Mouse (Mus musculus) liver (tissue): Measurements from ENCODE around the gene Neil3.
"Not testable (repeated sequence)": the region's sequence is repeated elsewhere in the genome, so short reads cannot be mapped to it uniquely, and the experiment has no call there.

Experiments
- DNase-seq: peaks from one replicate; pipeline ENCODE4 v3.0.0-alpha.2; 2020; ENCODE audit warnings: mixed read lengths

Neil3 gene

DNA sequence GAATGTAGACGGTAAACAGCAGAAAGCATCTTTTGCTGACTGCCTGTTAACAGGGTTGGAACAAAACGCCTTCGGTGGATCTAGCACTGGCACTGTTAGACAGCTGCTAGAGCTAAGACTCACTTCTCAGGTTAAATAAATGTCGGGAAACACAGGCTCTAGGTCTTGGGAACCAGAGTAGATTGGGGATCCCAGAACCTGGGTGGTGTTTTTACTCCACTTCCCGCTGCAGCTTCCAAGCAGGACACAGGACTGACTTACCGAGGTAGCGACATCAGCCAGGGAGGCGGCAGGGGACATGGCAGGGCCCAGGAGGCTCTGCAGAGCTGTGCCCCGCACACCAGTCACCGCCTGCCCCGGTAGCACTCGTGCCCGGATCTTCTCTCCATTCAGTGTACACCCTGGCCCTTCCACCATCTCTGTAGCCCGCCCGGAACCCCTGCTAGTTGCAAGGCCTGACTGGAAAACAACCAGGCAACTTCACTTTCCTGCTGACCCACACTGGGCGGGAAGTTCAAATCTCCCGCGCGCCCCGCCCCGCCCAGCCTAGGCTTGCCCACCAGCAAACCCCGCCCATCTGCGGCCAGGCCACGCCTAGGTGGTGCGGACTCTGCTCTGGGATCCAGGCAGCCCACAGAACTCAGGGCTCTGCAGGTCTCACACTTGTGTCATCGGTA, at the start of gene Neil3:
TSS of gene Neil3 (minus strand) at position 571 of the 677 bp plus-strand sequence.
- DNase-seq, result peak; percentile 97

DNA sequence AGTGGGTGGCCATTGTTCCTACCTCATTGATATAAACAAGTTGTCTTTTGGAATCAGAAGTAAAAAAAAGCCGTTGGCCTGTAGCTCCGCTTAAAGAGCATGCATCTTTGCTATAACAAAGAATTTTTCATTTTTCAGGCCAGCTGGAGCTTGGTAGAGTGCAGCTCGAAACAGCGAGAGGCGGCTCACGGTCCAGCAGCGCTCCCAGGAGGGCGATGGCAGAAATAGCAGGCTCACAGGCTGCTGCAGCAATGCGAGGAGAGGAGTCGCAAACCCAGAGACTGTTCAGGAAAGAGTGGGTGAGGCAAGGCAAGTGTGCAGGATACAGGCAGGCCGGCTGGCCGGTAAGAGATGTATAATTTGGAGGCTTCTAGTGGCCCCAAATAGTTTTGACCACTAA, 42.0 kb upstream of the Neil3 start:
- DNase-seq, result peak; percentile 37

DNA sequence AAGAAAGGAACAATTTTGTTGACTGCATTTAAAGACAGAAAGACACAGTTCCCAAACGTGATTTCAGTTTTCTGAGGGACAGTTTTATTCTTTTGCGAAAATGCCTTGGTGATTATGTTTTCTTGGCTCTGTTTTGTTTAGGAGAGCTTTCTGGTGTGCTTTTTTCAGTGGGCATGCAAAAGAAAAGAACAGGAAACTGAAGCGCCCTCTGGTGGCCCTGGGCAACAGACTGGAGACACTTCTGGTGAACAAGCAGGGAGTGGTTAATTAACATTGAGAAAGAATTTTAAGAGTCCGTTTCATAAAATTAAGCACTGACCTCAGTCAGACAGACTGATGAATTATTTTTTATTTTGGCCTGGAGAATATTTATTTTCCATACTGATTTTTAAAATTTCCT, 25.1 kb upstream of the Neil3 start:
- DNase-seq, result peak; percentile 71

DNA sequence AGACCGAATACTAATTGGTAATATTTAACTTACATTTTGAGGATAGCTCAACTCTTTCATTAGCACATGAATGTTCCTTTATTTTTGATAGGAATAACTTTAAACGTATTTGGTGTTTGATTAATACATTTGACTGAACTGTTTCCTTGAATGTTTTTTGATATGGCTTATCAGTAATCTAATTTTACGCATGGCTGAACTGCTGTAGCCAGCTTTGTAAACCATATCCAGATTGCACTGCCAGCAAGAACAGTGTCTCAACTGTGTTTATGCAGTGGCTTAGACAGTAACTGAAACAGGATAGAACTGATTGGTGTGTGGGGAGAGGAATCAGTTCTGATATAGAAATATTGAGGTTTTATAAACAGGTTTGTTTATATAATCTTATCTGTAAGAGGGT, 22.6 kb upstream of the Neil3 start:
- no peak for DNase-seq

DNA sequence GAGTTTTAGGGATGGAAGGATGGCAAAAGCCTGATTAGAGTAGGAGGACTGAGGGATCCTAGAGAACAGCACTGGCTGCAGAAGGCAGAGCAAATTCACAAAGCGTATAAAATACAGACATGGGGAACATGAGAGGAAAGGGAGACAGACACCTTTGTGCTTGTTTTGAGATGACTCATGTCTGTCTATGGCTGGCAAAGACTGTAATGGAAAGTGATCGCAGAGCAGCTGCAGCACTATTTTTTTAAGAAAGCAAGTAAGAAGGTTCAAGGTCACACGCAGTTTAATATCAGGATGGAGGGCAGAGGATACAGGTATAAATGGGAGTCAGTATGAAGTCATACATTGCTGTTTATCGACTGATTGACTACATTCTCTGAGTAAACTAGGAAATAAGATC, 8.2 kb downstream of the Neil3 start:
- no peak for DNase-seq

DNA sequence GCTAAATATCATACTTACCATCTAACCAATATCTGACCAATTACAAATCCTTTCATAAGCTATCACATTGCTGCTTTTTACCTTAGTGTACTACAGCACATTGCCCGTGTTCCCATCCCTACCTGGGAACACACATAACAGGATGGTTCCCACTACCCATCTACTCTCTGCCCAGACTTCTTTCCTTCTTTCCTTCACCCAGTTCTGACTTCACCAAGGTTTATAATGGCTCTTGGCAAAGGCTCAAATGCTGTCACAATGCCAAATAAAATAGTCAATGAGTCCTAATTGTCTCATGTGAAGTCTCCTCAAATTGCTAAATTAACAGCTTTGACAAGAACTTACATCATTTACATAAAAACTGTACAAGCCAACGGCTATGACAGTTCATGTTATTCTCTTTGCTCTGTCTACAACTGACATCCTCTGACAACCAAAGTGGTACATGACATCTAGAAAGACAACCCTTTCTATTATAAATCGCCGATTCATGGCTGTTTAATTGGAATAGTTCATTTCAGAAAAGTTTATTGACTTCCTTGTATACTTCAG, 9.9 kb downstream of the Neil3 start:
- no peak for DNase-seq

DNA sequence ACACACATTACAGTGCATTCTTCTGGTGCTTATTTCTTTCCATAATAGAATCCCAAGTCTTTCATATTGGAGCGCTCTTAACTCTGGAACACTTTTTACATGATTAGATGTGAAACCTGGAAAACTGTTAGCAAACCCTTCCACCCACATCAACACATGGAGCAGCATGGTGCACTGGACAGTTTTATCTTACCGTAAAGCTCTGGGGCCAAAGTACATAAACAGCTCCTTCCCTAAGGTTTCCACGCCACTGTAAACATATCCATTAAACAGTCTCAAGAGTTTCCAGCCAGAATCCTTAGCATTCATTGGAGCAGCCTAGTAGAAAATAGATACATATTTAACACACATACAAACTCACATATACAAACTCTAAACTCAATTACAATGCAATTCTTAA, 15.4 kb downstream of the Neil3 start:
- no peak for DNase-seq

DNA sequence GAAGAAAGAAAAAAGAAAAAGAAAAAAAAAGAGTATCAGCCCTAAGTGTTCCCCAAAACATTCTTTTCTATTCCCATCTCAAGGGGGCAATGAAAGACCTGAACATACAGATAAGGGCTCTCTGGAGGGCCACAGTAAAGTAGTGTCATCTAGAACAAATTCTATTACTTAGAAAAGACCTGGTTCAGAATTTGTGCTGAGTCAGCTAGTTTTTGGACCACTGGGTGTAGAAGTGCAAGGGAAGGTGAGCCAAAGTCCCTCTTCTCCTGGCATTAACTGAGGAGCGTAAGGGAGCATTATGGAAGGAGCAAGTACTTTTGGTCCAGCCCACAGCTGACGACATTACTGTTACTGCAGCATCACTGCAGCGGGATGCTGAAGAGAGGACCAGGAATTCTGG, 19.7 kb downstream of the Neil3 start:
- DNase-seq, result no peak

DNA sequence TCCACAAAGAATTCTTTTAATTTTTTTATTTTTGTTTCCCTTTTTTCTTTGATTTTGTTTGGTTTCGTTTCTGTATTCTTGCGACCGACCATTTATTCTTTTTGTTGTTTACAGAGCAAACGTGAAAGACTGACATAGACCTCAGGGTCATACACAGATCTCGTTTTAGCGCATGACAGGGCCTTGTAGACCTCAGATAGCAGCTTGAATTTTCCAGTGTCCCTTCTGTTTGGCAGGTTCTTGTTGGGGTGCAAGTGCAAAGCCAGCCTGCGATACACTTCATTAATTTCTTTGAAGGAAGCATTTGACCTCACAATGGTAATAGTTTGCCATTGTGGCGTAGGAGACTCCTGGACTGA, 24.6 kb downstream of the Neil3 start:
- DNase-seq, result no peak

DNA sequence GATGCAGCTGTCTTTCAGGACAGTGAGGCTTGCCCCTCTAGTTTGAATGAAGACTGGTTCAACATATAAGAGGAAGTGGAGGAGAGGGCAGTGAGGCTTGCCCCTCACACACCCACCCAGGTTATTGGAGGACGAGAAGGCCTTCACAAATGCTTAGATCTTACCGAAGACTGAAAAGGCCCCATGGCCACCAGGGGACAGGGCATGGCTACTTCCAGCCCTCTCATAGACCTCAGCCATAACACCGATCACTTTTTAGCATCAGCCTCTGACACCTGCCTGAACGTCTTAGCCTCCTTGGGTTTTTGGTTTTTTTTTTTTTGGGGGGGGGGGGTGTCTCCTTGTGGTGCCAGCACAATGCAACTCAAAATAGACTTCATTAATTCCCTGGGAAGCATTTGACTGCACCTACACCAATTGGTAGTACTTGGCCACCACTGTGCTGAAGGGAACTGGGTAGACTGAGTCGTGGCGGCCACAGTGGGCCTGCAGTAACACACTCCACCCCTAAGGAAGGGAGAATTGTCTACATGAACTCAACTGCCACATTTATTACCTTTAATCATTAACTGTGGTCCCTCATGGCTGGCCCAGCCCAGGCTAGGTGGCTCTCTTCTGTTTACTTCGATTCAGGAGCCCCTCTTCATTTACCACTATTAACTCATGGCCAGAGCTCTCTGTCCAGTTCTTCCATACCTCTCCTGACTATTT, 25.1 kb downstream of the Neil3 start:
- no peak for DNase-seq

DNA sequence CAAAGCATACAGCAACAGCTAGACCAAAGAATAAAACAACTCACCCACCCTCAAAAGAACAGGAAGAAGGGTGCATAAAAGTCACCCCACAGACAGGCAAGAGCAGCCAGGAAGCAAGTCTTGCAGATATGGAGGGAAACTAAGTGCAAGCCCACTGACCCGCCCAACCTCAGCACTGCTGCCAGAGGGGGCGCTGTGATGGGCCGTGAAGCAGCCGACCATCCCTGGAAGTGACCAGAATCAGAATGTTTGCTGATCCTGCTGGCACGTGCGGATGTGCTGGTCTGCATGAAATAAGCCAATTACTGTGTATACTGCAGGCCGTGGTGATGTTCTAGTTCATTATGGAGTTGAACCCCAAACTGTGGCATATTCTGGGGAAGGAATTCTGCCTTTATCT, 26.6 kb downstream of the Neil3 start:
- DNase-seq, result no peak

DNA sequence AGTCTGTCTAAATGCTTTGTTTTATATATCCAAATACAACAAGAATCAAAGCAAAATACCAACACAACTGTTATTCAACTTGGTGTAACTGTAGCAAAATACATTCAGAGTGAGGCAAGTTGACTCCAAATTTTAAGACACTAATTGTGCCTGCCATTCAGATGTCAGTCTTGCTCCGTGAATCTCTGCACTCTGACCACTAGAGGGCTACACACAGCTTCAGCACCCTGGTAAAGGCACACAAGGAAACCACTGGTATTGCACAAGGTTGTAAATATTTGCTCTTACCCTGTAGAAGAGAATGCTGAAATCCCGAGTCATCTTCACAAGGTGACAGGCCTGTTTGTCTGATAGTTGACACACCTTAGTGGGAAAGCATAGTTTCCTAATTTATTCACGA, 31.8 kb downstream of the Neil3 start:
- DNase-seq, result peak; percentile 15

DNA sequence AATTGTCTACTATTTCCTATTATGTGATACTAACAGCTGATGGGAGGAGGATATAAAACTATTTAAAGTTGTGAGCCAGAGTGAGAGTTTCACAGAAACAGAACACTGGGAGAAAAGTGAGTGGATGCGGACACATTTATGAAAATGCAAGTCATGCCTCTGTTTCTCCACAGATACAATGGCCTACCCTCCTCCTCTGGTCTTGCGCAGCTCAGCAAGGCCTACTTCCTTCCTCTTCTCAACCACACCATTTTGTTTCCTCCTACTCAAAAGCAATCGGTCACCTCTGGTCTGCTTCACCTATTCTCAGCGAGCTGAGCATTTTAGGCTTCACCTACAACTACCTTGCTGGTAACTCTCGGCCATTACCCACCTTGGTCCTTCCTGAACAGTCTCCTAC, 34.0 kb downstream of the Neil3 start:
- no peak for DNase-seq

DNA sequence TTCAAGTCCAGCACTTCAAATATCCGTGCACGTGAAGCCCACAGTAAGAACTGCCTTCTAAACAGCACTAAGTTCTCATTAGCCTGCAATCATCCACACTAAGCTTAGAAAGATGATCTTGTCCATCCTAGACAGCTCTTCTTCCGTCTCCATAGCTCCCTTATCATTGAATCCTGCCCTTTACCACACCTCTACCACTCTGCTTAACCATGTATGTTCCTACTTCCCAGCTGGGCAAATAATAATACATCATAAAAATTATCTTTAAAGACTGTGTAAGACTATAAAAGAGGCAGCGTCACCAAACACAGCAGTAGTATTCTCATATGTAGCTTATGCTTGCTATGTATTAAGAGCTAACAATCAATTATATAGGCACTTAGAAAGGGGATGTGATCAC, 35.2 kb downstream of the Neil3 start:
- DNase-seq, result no peak

DNA sequence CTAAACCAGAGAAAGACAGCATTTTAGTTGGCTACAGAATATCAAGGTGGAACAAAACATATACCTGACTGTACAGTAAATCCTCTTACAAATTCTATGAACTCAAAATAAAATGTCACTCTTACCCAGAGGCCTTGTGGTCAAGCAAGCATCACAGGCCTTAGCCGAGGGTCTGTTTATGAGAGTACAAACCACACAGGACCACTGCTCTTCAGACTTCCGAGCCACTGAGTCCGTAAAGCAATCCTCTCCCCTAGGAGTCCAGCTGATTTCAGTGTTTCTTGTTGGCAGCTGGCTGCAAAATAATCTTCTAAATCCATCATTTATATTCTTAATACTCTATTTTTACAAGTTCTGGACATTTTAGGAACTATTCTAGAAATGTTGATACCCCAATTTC, 38.0 kb downstream of the Neil3 start:
- DNase-seq, result no peak

DNA sequence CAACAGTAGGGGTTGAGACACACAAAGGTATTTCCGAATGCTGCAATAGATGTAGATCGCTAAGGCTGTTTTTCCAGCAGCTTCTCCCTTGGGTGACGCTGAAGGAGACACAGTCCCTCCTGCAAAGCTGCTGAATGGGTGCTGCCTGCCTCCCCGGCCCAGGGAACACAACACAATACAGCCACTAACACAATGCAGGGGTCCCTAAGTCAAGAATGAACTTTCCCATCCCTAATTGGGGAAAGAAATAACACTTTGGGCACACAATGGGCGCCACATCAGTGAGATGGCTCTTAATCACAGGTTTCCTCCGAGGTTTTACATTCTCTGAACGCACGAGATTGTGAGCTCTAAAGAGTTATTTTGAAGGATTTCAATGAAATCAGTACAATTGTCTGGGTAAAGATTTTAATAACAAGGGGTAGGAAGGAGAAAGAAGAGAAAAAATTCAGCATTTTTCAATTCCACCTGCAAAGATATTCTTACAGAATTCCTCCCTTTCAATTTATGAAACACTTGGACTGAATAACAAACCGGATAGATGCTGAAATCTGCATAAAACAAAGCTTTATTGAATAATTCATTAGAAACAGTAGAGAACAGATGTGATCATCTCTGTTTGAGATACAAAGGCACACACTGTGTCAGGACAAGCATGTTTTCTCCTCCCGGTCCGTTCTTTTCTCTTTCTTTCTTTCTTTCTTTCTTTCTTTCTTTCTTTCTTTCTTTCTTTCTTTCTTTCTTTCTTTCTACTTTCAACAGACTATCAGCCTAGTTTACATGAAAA, 38.6 kb downstream of the Neil3 start:
- no peak for DNase-seq

DNA sequence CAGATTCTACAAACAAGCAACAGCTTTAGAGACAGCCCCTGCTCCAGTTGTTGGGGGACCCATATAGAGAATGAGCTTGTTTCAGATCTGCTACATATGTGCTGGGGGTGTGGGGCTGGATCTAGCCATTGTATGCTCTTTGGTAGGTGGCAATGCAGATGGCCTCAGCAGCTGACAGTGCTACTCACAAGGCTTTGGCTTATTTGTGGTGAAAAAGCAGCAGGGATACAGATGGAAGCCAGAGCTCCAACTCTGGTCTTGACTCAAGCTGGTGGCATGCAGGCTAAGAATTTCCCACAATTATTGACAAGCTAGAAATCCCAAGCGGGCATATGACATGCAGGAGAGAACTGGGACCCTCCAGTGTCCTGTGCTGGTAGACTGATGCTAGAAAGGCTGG, 40.8 kb downstream of the Neil3 start:
- no peak for DNase-seq

DNA sequence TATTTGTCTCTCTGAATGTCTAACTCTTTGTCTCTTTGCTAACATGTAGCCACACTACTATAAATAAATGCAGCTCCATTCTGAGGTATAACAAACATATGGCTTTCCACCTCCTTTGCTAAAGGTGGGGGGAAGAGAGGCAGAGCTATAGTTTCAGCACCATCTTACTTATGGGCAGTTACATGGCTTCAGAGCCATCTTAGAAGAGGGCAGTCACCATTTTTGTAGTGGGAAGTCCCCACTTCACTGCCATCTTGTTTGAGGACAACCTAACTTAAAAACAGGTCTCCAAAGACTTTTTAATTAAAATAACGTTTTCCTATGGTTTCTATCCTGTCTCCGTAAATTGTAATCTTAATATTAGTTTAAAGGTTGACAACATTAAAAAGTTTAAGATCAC, 47.1 kb downstream of the Neil3 start:
- no peak for DNase-seq

DNA sequence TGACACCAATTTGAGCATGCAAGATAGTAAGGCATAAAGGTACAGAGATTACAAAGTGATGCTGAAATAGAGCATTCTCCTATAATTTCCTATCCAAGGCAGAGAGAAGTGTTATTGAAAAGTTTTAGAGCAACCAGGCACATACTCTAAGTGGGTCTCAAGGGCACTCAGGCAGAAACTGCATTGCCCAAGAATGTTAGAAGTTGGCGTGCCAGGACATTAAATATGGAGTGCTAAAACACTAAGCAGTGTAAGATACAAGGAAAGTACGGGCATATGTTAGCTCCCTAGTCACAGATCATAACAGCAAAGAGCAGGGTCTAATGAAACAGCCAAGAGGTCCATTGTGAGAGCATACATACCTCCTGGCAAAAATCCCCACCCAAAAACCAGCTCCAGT, 65.3 kb downstream of the Neil3 start:
- no peak for DNase-seq

DNA sequence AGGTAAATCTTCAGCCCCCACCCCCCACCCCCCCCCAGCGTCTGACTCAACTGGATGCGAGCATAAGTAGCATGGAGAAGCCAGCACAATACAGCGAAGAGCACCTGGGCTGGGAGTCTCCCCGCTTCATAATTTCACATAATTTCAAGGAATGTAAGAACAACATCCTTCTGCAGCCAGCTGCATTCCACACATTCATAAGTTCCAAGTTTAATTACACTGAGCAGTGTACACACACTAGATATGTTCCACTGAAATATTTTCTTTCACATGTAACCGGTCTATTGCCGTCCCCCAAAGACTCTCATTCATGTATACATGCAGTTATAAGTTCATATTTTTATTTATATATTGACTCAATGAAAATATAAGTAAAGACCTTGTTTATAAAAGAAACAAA, 72.6 kb downstream of the Neil3 start:
- DNase-seq, result no peak

DNA sequence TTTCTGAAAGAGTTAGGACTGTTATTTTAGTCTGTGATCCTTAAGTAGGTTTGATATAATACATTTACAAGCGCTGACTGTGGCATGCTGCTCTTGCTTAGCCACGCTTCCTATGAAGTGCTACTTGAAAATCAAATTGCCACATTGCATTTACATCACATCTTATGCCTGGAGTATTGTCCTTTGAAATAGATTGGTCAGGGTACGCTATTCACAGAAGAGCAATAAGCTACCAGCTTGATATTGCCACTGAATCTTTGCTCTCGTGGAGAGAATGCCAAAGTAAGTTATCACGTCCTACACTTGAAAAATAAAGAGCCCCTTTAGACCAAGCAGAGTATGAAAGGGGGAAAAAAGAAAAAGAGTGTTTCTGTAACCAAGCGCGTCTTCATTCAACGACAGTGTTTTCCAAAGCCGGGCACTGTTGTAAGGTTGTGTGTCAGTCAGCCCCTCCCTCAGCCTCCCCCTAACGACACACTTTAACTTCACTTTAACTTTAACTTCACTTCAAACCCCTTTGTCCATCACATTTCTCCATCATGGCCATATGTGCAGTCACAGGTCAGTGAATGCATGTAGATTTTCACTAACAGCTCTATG, 76.3 kb downstream of the Neil3 start:
- DNase-seq, result no peak

DNA sequence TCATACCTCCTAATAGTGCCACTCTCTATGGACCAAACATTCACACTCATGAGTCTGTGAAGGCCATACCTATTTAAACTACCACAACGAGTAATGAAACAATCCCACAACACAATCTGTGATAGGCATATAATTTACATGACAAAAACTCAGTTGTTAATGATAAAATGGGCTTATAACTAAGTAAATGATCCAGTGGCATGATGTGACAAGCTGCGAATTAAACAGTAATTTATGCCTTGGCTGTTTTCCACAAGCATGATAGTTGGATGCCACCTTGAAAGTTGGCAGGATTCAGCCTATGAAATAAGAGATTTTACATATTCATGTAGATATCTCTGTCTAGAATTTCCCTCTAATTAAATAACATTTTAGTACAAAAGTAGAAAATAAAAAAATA, 99.3 kb downstream of the Neil3 start:
- DNase-seq, result no peak

DNA sequence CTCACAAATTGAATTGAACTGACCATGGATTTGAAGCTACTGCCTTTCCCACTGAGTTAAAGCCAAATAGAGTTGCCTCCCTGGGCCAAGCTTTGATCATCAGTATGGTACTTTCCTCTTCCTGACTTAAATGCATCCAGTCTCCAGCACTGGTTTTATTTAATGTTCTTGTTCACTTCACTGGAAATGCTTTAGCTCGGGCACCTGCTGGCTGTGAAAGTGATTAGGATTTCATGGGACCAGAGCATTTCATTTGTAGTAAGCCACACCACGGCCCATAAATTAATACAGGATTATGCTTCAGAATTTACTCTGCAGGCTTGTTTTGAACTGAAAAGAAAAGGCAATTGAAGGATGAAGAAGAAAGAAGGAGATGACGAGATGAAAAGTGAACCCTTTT, 100.8 kb downstream of the Neil3 start:
- not testable (repeated sequence) for DNase-seq
